Mouse (Mus musculus): ENCODE measurements around the gene Tspan7.

- no peak for TF ChIP-seq POLR2A (IDR thresholded peaks at IDR 0.05; ENCODE audit: low read depth, low read length)
- TF ChIP-seq CTCF (IDR thresholded peaks at IDR 0.05; ENCODE audit: extremely low read depth, insufficient read length, insufficient replicate concordance, low read depth, low read length): no peak
These were observed 54.7 kb downstream of the Tspan7 start for GRCm38 (mm10) chrX:10539482-10540166.
